Mouse (Mus musculus): ENCODE results near the gene Gabbr1. TPM values are rescaled to one million over a fixed set of nuclear protein-coding genes. Genes with fewer than 3 reads are reported as not detected.

The Gabbr1 gene
- polyA plus RNA-seq, 2 experiments: 0.30 to 2.2 TPM

- peaks cover 70% of the 10 kb centered on the region for H3K27me3 ChIP-seq (ENCODE audit: control insufficient read depth, insufficient read depth, low read length)
- 0 out of 4 replicates have a peak, but pooled peaks cover 0 to 2% of the 10 kb centered on the region in 2 experiments for H3K4me1 ChIP-seq (replicated peaks; ENCODE audit: control insufficient read depth in 2 of 2, insufficient read depth in 2 of 2, low read length in 1 of 2)
- no peak for ATAC-seq (ENCODE audit: insufficient read depth)
- 17% methylated on average over 3 of the region's 3 CpGs for WGBS (ENCODE audit: insufficient replicate concordance)
- no peak overlapping the region for H3K4me3 ChIP-seq (ENCODE audit: insufficient read depth in 1 of 2, low read depth in 2 of 2, low read length in 2 of 2)
- DNase-seq (ENCODE audit: low read depth in 3 of 3, low spot score in 3 of 3): no peak
- no peak overlapping the region for H3K4me2 ChIP-seq (ENCODE audit: low read depth)
- no peak overlapping the region for H3K27ac ChIP-seq
- no peaks in the 10 kb centered on the region for H3K9me3 ChIP-seq (ENCODE audit: control insufficient read depth, low read length)
- TF ChIP-seq EP300 (IDR thresholded peaks at IDR 0.05; ENCODE audit: low read depth): no peak
- no peak for TF ChIP-seq CTCF (IDR thresholded peaks at IDR 0.05; ENCODE audit: low read depth)
- H3K9ac ChIP-seq (replicated peaks): no peak overlapping the region
- no peaks in the 10 kb centered on the region for H3K36me3 ChIP-seq (replicated peaks; ENCODE audit: control insufficient read depth, insufficient read depth, low read depth)
These were observed 2.2 kb downstream of the Gabbr1 start for GRCm38 (mm10) chr17:37047981-37048380.

GRCm38 (mm10) chr17:37048383-37048782 is 2.6 kb downstream of the Gabbr1 start:
- H3K4me3 ChIP-seq (ENCODE audit: insufficient read depth in 1 of 2, low read depth in 2 of 2, low read length in 2 of 2): no peak overlapping the region
- 43% methylated on average over 7 of the region's 7 CpGs for WGBS (ENCODE audit: insufficient replicate concordance)
- no peak overlapping the region for H3K9ac ChIP-seq (replicated peaks)
- TF ChIP-seq CTCF (IDR thresholded peaks at IDR 0.05; ENCODE audit: low read depth): no peak
- TF ChIP-seq EP300 (IDR thresholded peaks at IDR 0.05; ENCODE audit: low read depth): no peak
- no peaks in the 10 kb centered on the region for H3K36me3 ChIP-seq (replicated peaks; ENCODE audit: control insufficient read depth, insufficient read depth, low read depth)
- H3K27ac ChIP-seq: no peak overlapping the region
- DNase-seq (ENCODE audit: low read depth in 3 of 3, low spot score in 3 of 3): no peak
- ATAC-seq (ENCODE audit: insufficient read depth): no peak
- peaks cover 70% of the 10 kb centered on the region for H3K27me3 ChIP-seq (ENCODE audit: control insufficient read depth, insufficient read depth, low read length)
- 0 out of 4 replicates have a peak, but pooled peaks cover 0 to 2% of the 10 kb centered on the region in 2 experiments for H3K4me1 ChIP-seq (replicated peaks; ENCODE audit: control insufficient read depth in 2 of 2, insufficient read depth in 2 of 2, low read length in 1 of 2)
- no peak overlapping the region for H3K4me2 ChIP-seq (ENCODE audit: low read depth)
- no peaks in the 10 kb centered on the region for H3K9me3 ChIP-seq (ENCODE audit: control insufficient read depth, low read length)

GRCm38 (mm10) chr17:37049570-37050310 is 4.0 kb downstream of the Gabbr1 start:
- Histone ChIP-seq H3K27me3 (ENCODE audit: control insufficient read depth, insufficient read depth, low read length) (peaks cover 65% of the 10 kb centered on the region), H3K4me3 (ENCODE audit: insufficient read depth in 1 of 2, low read depth in 2 of 2, low read length in 2 of 2) (no peak overlapping the region), H3K4me1 (replicated peaks; ENCODE audit: control insufficient read depth in 2 of 2, insufficient read depth in 2 of 2, low read length in 1 of 2) (0 out of 4 replicates have a peak, but pooled peaks cover 0 to 2% of the 10 kb centered on the region in 2 experiments), H3K36me3 (replicated peaks; ENCODE audit: control insufficient read depth, insufficient read depth, low read depth) (no peaks in the 10 kb centered on the region), H3K27ac (no peak overlapping the region), H3K4me2 (ENCODE audit: low read depth) (peak overlapping the region; percentile 48), H3K9me3 (ENCODE audit: control insufficient read depth, low read length) (no peaks in the 10 kb centered on the region), H3K9ac (replicated peaks) (no peak overlapping the region)
- DNase-seq (ENCODE audit: low read depth in 3 of 3, low spot score in 3 of 3) (no peak), ATAC-seq (ENCODE audit: insufficient read depth) (no peak)
- WGBS (ENCODE audit: insufficient replicate concordance): 5% methylated on average over 39 of the region's 39 CpGs
- TF ChIP-seq CTCF (IDR thresholded peaks at IDR 0.05; ENCODE audit: low read depth) (peak; percentile 56), EP300 (IDR thresholded peaks at IDR 0.05; ENCODE audit: low read depth) (no peak)

GRCm38 (mm10) chr17:37050399-37050798 is 4.6 kb downstream of the Gabbr1 start:
- Histone ChIP-seq H3K4me1 (replicated peaks; ENCODE audit: control insufficient read depth in 2 of 2, insufficient read depth in 2 of 2, low read length in 1 of 2) (0 out of 4 replicates have a peak, but pooled peaks cover 0 to 2% of the 10 kb centered on the region in 2 experiments), H3K4me3 (ENCODE audit: insufficient read depth in 1 of 2, low read depth in 2 of 2, low read length in 2 of 2) (peak overlapping the region in 1 of 2 experiments; percentile 40; a peak in 2 of 4 replicates), H3K27ac (no peak overlapping the region), H3K9me3 (ENCODE audit: control insufficient read depth, low read length) (no peaks in the 10 kb centered on the region), H3K4me2 (ENCODE audit: low read depth) (peak overlapping the region; percentile 48), H3K36me3 (replicated peaks; ENCODE audit: control insufficient read depth, insufficient read depth, low read depth) (no peaks in the 10 kb centered on the region), H3K9ac (replicated peaks) (no peak overlapping the region), H3K27me3 (ENCODE audit: control insufficient read depth, insufficient read depth, low read length) (peaks cover 58% of the 10 kb centered on the region)
- no peak for ATAC-seq (ENCODE audit: insufficient read depth)
- TF ChIP-seq CTCF (IDR thresholded peaks at IDR 0.05; ENCODE audit: low read depth) (no peak), EP300 (IDR thresholded peaks at IDR 0.05; ENCODE audit: low read depth) (no peak)
- DNase-seq (ENCODE audit: low read depth in 3 of 3, low spot score in 3 of 3): no peak
- 2% methylated on average over 21 of the region's 22 CpGs for WGBS (ENCODE audit: insufficient replicate concordance)

- DNase-seq (ENCODE audit: low read depth in 3 of 3, low spot score in 3 of 3): no peak
- Histone ChIP-seq H3K9me3 (ENCODE audit: control insufficient read depth, low read length) (no peaks in the 10 kb centered on the region), H3K4me3 (ENCODE audit: insufficient read depth in 1 of 2, low read depth in 2 of 2, low read length in 2 of 2) (peak overlapping the region in 1 of 2 experiments; percentile 40; a peak in 2 of 4 replicates), H3K36me3 (replicated peaks; ENCODE audit: control insufficient read depth, insufficient read depth, low read depth) (no peaks in the 10 kb centered on the region), H3K4me1 (replicated peaks; ENCODE audit: control insufficient read depth in 2 of 2, insufficient read depth in 2 of 2, low read length in 1 of 2) (0 out of 4 replicates have a peak, but pooled peaks cover 0 to 2% of the 10 kb centered on the region in 2 experiments), H3K27ac (no peak overlapping the region), H3K4me2 (ENCODE audit: low read depth) (peak overlapping the region; percentile 48), H3K9ac (replicated peaks) (no peak overlapping the region), H3K27me3 (ENCODE audit: control insufficient read depth, insufficient read depth, low read length) (peaks cover 54% of the 10 kb centered on the region)
- TF ChIP-seq CTCF (IDR thresholded peaks at IDR 0.05; ENCODE audit: low read depth): no peak
- TF ChIP-seq EP300 (IDR thresholded peaks at IDR 0.05; ENCODE audit: low read depth): no peak
- 5% methylated on average over 25 of the region's 27 CpGs for WGBS (ENCODE audit: insufficient replicate concordance)
- ATAC-seq (ENCODE audit: insufficient read depth): no peak
These were observed 5.1 kb downstream of the Gabbr1 start for GRCm38 (mm10) chr17:37050876-37051275.

Measured in liver, embryonic 14.5 days (tissue).